20 mouse cellular contexts compared by ENCODE assay signal in the genomic region with DNA sequence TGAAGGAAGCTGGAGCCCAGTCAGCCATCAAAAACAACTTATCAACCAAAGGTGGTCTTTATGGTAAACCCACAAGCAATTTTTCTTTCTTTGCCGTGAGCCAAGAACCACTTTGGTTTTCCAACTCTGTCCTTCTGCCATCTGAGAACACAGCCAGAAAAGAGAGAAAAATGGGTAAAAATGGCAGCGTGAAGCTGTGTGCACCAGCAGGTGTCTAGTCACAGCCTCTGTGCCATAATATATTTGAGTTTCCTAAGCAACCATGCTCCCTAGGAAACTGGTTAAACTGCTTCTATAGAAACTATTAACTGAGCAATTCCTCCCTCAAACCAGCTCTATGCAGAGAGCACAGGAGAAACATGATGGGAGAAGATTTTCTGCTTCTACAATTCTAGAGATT.
DNase-seq lines count a peak whose midpoint lies in the region; ATAC-seq and TF ChIP-seq lines count a peak whose summit lies in the region.
"Had no signal": no experiment of that assay in that cellular context is flagged by ENCODE, and none has a peak within 500 bp of the region (broad histone marks: within the 10 kb centered on the region; RNA-seq: fewer than 3 reads in every experiment).

No protein-coding gene starts in this region.

- H3K9ac ChIP-seq in forebrain, embryonic 15.5 days (replicated peaks), result no peak overlapping the region
- no peak overlapping the region for H3K9ac ChIP-seq in forebrain, embryonic 12.5 days
- H3K9ac ChIP-seq in hindbrain, embryonic 16.5 days (ENCODE audit: low read depth, low read length), result no peak overlapping the region
- H3K9ac ChIP-seq: embryonic facial prominence, embryonic 13.5 days; liver, postnatal 0 days; midbrain, embryonic 13.5 days had no signal

- no peak overlapping the region for H3K4me3 ChIP-seq in forebrain, embryonic 15.5 days
- no peak overlapping the region for H3K4me3 ChIP-seq in forebrain, embryonic 12.5 days (replicated peaks)
- H3K4me3 ChIP-seq in hindbrain, embryonic 16.5 days (ENCODE audit: low read length), result no peak overlapping the region
- no peak overlapping the region for H3K4me3 ChIP-seq in hindbrain, embryonic 10.5 days
- no peak overlapping the region for H3K4me3 ChIP-seq in thymus, adult 2 months (ENCODE audit: control insufficient read depth, insufficient read depth, low read length)
- H3K4me3 ChIP-seq: embryonic facial prominence, embryonic 13.5 days; limb, embryonic 10.5 days; midbrain, embryonic 13.5 days had no signal

- 56% methylated on average over 2 of the region's 2 CpGs for WGBS in forebrain, embryonic 15.5 days
- whole genome bisulfite sequencing in forebrain, embryonic 12.5 days, result 75% methylated on average over 2 of the region's 2 CpGs
- 26% methylated on average over 2 of the region's 2 CpGs for WGBS in hindbrain, embryonic 16.5 days
- WGBS in hindbrain, embryonic 10.5 days, result 82% methylated on average over 2 of the region's 2 CpGs
- 86% methylated on average over 2 of the region's 2 CpGs for WGBS in thymus, adult 2 months

- DNase-seq in hindbrain, embryonic 10.5 days (ENCODE audit: low spot score), result no peak
- DNase-seq in left cerebral cortex, postnatal 4 days, result peak; percentile 0
- DNase-seq in left cerebral cortex, adult 8-10 months (ENCODE audit: low spot score in 2 of 2), result no peak
- DNase-seq in brain, embryonic 14.5 days (ENCODE audit: low read depth), result peak; percentile 73
- no peak for DNase-seq in thymus, adult 2 months
- DNase-seq: adrenal gland, postnatal 36 days; cerebellum, adult 9-10 months; gastrocnemius, postnatal 36 days; kidney, adult 11 months; liver, postnatal 0 days; lung, postnatal 10 days; thymus, postnatal 25 days had no signal

- 0 out of 2 replicates have a peak overlapping the region, but pooled peaks have one; percentile 3 for H3K27ac ChIP-seq in forebrain, embryonic 15.5 days (replicated peaks)
- no peak overlapping the region for H3K27ac ChIP-seq in forebrain, embryonic 12.5 days
- no peak overlapping the region for H3K27ac ChIP-seq in hindbrain, embryonic 16.5 days (ENCODE audit: low read depth, low read length)
- H3K27ac ChIP-seq in hindbrain, embryonic 10.5 days, result no peak overlapping the region
- H3K27ac ChIP-seq in thymus, adult 2 months (ENCODE audit: control insufficient read depth, insufficient read depth, low read length), result no peak overlapping the region
- H3K27ac ChIP-seq: embryonic facial prominence, embryonic 13.5 days; kidney, postnatal 0 days; limb, embryonic 10.5 days; midbrain, embryonic 13.5 days had no signal

- no peaks in the 10 kb centered on the region for H3K9me3 ChIP-seq in forebrain, embryonic 15.5 days
- H3K9me3 ChIP-seq in forebrain, embryonic 12.5 days, result no peaks in the 10 kb centered on the region
- H3K9me3 ChIP-seq in hindbrain, embryonic 16.5 days (ENCODE audit: control insufficient read depth, low read length), result no peaks in the 10 kb centered on the region
- no peaks in the 10 kb centered on the region for H3K9me3 ChIP-seq in hindbrain, embryonic 10.5 days
- H3K9me3 ChIP-seq: embryonic facial prominence, embryonic 13.5 days; limb, embryonic 10.5 days; midbrain, embryonic 13.5 days had no signal

- 0 out of 2 replicates have a peak, but pooled peaks have one; percentile 51 for ATAC-seq in forebrain, embryonic 15.5 days (replicated peaks)
- no peak for ATAC-seq in forebrain, embryonic 12.5 days (ENCODE audit: low FRiP score)
- peak; percentile 40; the same call in 1 of the 2 replicates for ATAC-seq in hindbrain, embryonic 16.5 days
- ATAC-seq: liver, postnatal 0 days; midbrain, embryonic 13.5 days had no signal

- TF ChIP-seq POLR2A in brain, embryonic 14.5 days (IDR thresholded peaks at IDR 0.05; ENCODE audit: borderline replicate concordance, extremely low read depth, insufficient read depth, insufficient read length, poor library complexity, severe bottlenecking), result no peak
- no peak for TF ChIP-seq POLR2A in thymus, adult 2 months (IDR thresholded peaks at IDR 0.05; ENCODE audit: control insufficient read depth, extremely low read depth, insufficient read depth, low read length, poor library complexity)

- intact Hi-C loops in left cerebral cortex, postnatal 4 days (cut with DNase I), result no loop called here

- TF ChIP-seq CTCF in brain, embryonic 14.5 days (IDR thresholded peaks at IDR 0.05; ENCODE audit: borderline replicate concordance, extremely low read depth, insufficient read depth, insufficient read length), result no peak
- no peak for TF ChIP-seq CTCF in thymus, adult 2 months (IDR thresholded peaks at IDR 0.05; ENCODE audit: borderline replicate concordance, control insufficient read depth, extremely low read depth, insufficient read depth, low read length, poor library complexity)

- H3K27me3 ChIP-seq in forebrain, embryonic 15.5 days, result no peaks in the 10 kb centered on the region
- no peaks in the 10 kb centered on the region for H3K27me3 ChIP-seq in forebrain, embryonic 12.5 days
- no peaks in the 10 kb centered on the region for H3K27me3 ChIP-seq in hindbrain, embryonic 16.5 days (replicated peaks; ENCODE audit: control insufficient read depth, insufficient read depth, low read length)
- H3K27me3 ChIP-seq in hindbrain, embryonic 10.5 days (ENCODE audit: insufficient read depth, poor library complexity, severe bottlenecking), result no peaks in the 10 kb centered on the region
- H3K27me3 ChIP-seq in thymus, adult 2 months (ENCODE audit: control insufficient read depth, insufficient read depth, low read length), result no peaks in the 10 kb centered on the region
- H3K27me3 ChIP-seq: CH12.LX; embryonic facial prominence, embryonic 13.5 days; midbrain, embryonic 13.5 days had no signal

- no peaks in the 10 kb centered on the region for H3K4me1 ChIP-seq in forebrain, embryonic 15.5 days
- no peaks in the 10 kb centered on the region for H3K4me1 ChIP-seq in forebrain, embryonic 12.5 days
- H3K4me1 ChIP-seq in hindbrain, embryonic 16.5 days (ENCODE audit: control insufficient read depth, insufficient read depth, low read depth, low read length), result no peaks in the 10 kb centered on the region
- no peaks in the 10 kb centered on the region for H3K4me1 ChIP-seq in hindbrain, embryonic 10.5 days (replicated peaks)
- H3K4me1 ChIP-seq in thymus, adult 2 months (replicated peaks; ENCODE audit: control insufficient read depth, insufficient read depth, low read length), result no peaks in the 10 kb centered on the region
- H3K4me1 ChIP-seq: embryonic facial prominence, embryonic 13.5 days; limb, embryonic 10.5 days; midbrain, embryonic 13.5 days had no signal

- H3K36me3 ChIP-seq in forebrain, embryonic 15.5 days, result no peaks in the 10 kb centered on the region
- H3K36me3 ChIP-seq in forebrain, embryonic 12.5 days (replicated peaks), result no peaks in the 10 kb centered on the region
- H3K36me3 ChIP-seq in hindbrain, embryonic 16.5 days (ENCODE audit: control insufficient read depth, insufficient read depth, low read length), result no peaks in the 10 kb centered on the region
- no peaks in the 10 kb centered on the region for H3K36me3 ChIP-seq in hindbrain, embryonic 10.5 days
- no peaks in the 10 kb centered on the region for H3K36me3 ChIP-seq in thymus, adult 2 months (ENCODE audit: control insufficient read depth, insufficient read depth, low read length)
- H3K36me3 ChIP-seq: embryonic facial prominence, embryonic 13.5 days; limb, embryonic 10.5 days; midbrain, embryonic 13.5 days had no signal

- no peak overlapping the region for H3K4me2 ChIP-seq in forebrain, embryonic 15.5 days (replicated peaks)
- H3K4me2 ChIP-seq in forebrain, embryonic 12.5 days, result no peak overlapping the region
- H3K4me2 ChIP-seq in hindbrain, embryonic 16.5 days (ENCODE audit: low read length), result no peak overlapping the region
- H3K4me2 ChIP-seq: embryonic facial prominence, embryonic 13.5 days; midbrain, embryonic 13.5 days had no signal

Comparison
In these comparisons a context has a peak if more than half of its experiments do, and no peak if none do; other contexts are left out.
1. DNase-seq: peak in left cerebral cortex, postnatal 4 days (single experiment) and brain, embryonic 14.5 days (single experiment); none in hindbrain, embryonic 10.5 days (single experiment), left cerebral cortex, adult 8-10 months (0 of 2) and thymus, adult 2 months (single experiment).